Mouse (Mus musculus): ENCODE measurements around the gene Rora. TPM values are rescaled to one million over a fixed set of nuclear protein-coding genes. Genes with fewer than 3 reads are reported as not detected.

The Rora gene
- polyA plus RNA-seq, 1 experiment: 0.85 TPM

GRCm38 (mm10) chr9:69317527-69318115 lies 664.0 kb downstream of the Rora start:
- TF ChIP-seq POLR2A (IDR thresholded peaks at IDR 0.05; ENCODE audit: borderline replicate concordance, control insufficient read depth, low read depth, low read length): no peak
- no peak for TF ChIP-seq CTCF (IDR thresholded peaks at IDR 0.05; ENCODE audit: control insufficient read depth, insufficient read depth, low read length)
- no peaks in the 10 kb centered on the region; the same call in 1 of the 2 replicates for H3K4me1 ChIP-seq (ENCODE audit: control insufficient read depth, insufficient read depth, low read length)
- H3K4me3 ChIP-seq (replicated peaks; ENCODE audit: control insufficient read depth, low read depth, low read length): no peak overlapping the region
- H3K27ac ChIP-seq (ENCODE audit: control insufficient read depth, insufficient read depth, low read depth, low read length, poor library complexity): no peak overlapping the region
- 65% methylated on average over 3 of the region's 3 CpGs for WGBS

DNA sequence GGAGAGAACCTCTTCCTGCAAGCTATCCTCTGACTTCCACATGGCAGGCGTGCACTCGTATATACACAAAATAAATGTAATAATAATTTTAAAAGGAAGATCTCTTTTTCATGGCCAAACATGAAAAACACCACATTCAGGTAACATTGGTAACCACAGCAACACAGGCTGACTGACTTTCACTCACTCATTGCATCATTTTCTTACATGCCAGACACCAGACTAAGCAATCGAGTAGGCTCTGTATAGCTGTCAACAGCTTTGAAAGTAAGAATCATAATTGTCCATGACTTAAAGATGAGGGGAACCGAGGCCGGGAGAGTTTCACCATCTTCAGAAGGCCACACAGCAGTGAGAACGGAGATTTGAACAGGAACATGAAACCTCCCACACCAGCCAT lies 665.8 kb downstream of the Rora start:
- Histone ChIP-seq H3K4me3 (replicated peaks; ENCODE audit: control insufficient read depth, low read depth, low read length) (no peak overlapping the region), H3K27ac (ENCODE audit: control insufficient read depth, insufficient read depth, low read depth, low read length, poor library complexity) (no peak overlapping the region), H3K4me1 (ENCODE audit: control insufficient read depth, insufficient read depth, low read length) (no peaks in the 10 kb centered on the region; the same call in 1 of the 2 replicates)
- 44% methylated on average over 6 of the region's 6 CpGs for WGBS
- TF ChIP-seq POLR2A (IDR thresholded peaks at IDR 0.05; ENCODE audit: borderline replicate concordance, control insufficient read depth, low read depth, low read length): no peak
- no peak for TF ChIP-seq CTCF (IDR thresholded peaks at IDR 0.05; ENCODE audit: control insufficient read depth, insufficient read depth, low read length)

DNA sequence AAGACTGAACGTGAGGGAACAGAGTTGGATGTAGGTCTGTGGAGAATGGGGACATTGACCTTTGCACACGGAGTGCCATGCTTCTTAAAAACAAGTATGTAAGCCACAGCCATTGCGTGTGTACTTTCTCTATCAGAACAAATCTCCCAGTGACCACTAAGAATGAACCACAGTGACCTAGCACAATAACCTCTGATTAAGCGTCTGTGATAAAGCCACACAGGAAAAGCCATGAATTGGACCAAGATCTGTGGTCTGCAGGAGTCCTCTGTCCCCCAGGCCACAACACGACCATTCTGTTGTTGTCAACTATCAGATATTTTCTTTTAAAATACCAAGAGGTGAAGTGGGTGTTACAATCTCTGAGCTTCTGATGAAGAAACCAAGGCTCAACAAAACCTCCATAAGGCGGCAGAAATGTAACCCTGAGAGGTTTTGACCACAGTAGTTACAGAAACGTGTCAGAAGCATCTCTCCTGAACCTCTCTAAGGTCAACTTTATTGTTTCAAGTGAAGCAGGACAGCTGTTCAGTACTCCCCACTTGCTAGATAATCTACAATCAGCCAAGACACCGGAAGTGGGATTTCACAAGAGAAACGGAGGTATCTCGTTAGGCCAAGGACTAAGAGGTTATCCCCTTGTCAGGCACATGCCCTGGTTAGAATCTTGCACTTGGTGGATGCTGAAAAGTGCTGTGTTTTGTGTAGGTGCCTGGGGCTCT lies 666.5 kb downstream of the Rora start:
- WGBS: 9% methylated on average over 10 of the region's 10 CpGs
- Histone ChIP-seq H3K27ac (ENCODE audit: control insufficient read depth, insufficient read depth, low read depth, low read length, poor library complexity) (no peak overlapping the region), H3K4me3 (replicated peaks; ENCODE audit: control insufficient read depth, low read depth, low read length) (no peak overlapping the region)

DNA sequence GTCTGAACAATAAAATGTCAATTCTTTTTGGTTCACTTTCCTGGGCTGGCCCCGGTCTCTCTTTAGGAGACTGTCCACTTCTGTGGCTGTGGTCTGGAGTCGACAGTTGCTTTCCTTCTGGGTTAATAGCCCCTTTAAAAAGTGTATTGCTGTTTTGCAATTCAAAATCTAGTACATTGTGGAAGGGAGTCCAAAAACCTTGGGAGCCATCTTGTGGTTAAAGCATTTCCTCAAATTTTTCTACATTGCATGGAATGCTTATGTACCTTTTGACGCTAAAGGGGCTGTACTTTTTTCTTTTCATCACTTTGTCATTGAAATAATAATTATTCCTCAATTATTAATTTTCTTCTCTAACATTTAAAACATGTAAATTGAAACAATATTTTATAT lies 667.0 kb downstream of the Rora start:
- 18% methylated on average over 3 of the region's 3 CpGs for WGBS
- Histone ChIP-seq H3K27ac (ENCODE audit: control insufficient read depth, insufficient read depth, low read depth, low read length, poor library complexity) (no peak overlapping the region), H3K4me1 (ENCODE audit: control insufficient read depth, insufficient read depth, low read length) (no peaks in the 10 kb centered on the region; the same call in 1 of the 2 replicates), H3K4me3 (replicated peaks; ENCODE audit: control insufficient read depth, low read depth, low read length) (no peak overlapping the region)
- TF ChIP-seq CTCF (IDR thresholded peaks at IDR 0.05; ENCODE audit: control insufficient read depth, insufficient read depth, low read length) (no peak), POLR2A (IDR thresholded peaks at IDR 0.05; ENCODE audit: borderline replicate concordance, control insufficient read depth, low read depth, low read length) (no peak)

More for the DNA sequence above, 666.5 kb downstream of the Rora start:
- no peak for TF ChIP-seq POLR2A (IDR thresholded peaks at IDR 0.05; ENCODE audit: borderline replicate concordance, control insufficient read depth, low read depth, low read length)
- TF ChIP-seq CTCF (IDR thresholded peaks at IDR 0.05; ENCODE audit: control insufficient read depth, insufficient read depth, low read length): no peak
- no peaks in the 10 kb centered on the region; the same call in 1 of the 2 replicates for H3K4me1 ChIP-seq (ENCODE audit: control insufficient read depth, insufficient read depth, low read length)

- no peaks in the 10 kb centered on the region; the same call in 1 of the 2 replicates for H3K4me1 ChIP-seq (ENCODE audit: control insufficient read depth, insufficient read depth, low read length)
- TF ChIP-seq POLR2A (IDR thresholded peaks at IDR 0.05; ENCODE audit: borderline replicate concordance, control insufficient read depth, low read depth, low read length) (no peak), CTCF (IDR thresholded peaks at IDR 0.05; ENCODE audit: control insufficient read depth, insufficient read depth, low read length) (no peak)
- no peak overlapping the region for H3K27ac ChIP-seq (ENCODE audit: control insufficient read depth, insufficient read depth, low read depth, low read length, poor library complexity)
- WGBS: 76% methylated on average over 1 of the region's 1 CpGs
- H3K4me3 ChIP-seq (replicated peaks; ENCODE audit: control insufficient read depth, low read depth, low read length): no peak overlapping the region
These were observed 668.4 kb downstream of the Rora start for GRCm38 (mm10) chr9:69321956-69322355.

DNA sequence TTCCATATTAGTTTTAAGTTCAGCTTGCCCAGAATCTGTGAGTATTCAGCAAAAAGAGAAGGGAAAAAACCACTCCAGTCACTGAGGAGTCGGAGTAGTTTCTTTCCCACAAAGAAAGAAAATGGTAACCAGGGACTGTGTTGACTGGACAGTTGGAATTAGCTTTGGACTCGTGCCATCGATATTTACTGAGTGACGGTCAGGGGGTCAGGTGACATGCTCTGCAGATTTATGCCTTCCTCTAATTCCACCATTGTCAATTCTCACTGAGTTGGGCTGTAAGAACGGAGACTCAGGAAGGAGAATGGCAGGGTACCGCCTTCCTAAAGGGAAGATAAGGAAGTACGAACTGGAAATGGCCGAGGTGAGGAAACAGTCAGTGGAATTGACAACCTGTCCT lies 670.2 kb downstream of the Rora start:
- 65% methylated on average over 8 of the region's 8 CpGs for WGBS
- H3K4me1 ChIP-seq (ENCODE audit: control insufficient read depth, insufficient read depth, low read length): no peaks in the 10 kb centered on the region; the same call in 1 of the 2 replicates
- TF ChIP-seq CTCF (IDR thresholded peaks at IDR 0.05; ENCODE audit: control insufficient read depth, insufficient read depth, low read length): no peak
- no peak for TF ChIP-seq POLR2A (IDR thresholded peaks at IDR 0.05; ENCODE audit: borderline replicate concordance, control insufficient read depth, low read depth, low read length)
- no peak overlapping the region for H3K27ac ChIP-seq (ENCODE audit: control insufficient read depth, insufficient read depth, low read depth, low read length, poor library complexity)
- H3K4me3 ChIP-seq (replicated peaks; ENCODE audit: control insufficient read depth, low read depth, low read length): no peak overlapping the region

- no peak overlapping the region for H3K4me3 ChIP-seq (replicated peaks; ENCODE audit: control insufficient read depth, low read depth, low read length)
- WGBS: 83% methylated on average over 9 of the region's 9 CpGs
- H3K4me1 ChIP-seq (ENCODE audit: control insufficient read depth, insufficient read depth, low read length): no peaks in the 10 kb centered on the region; the same call in 1 of the 2 replicates
- H3K27ac ChIP-seq (ENCODE audit: control insufficient read depth, insufficient read depth, low read depth, low read length, poor library complexity): no peak overlapping the region
- TF ChIP-seq POLR2A (IDR thresholded peaks at IDR 0.05; ENCODE audit: borderline replicate concordance, control insufficient read depth, low read depth, low read length) (no peak), CTCF (IDR thresholded peaks at IDR 0.05; ENCODE audit: control insufficient read depth, insufficient read depth, low read length) (no peak)
These were observed 673.5 kb downstream of the Rora start for GRCm38 (mm10) chr9:69327077-69327476.

GRCm38 (mm10) chr9:69327591-69327990 lies 674.0 kb downstream of the Rora start:
- H3K4me3 ChIP-seq (replicated peaks; ENCODE audit: control insufficient read depth, low read depth, low read length): no peak overlapping the region
- 78% methylated on average over 7 of the region's 7 CpGs for WGBS
- no peak for TF ChIP-seq POLR2A (IDR thresholded peaks at IDR 0.05; ENCODE audit: borderline replicate concordance, control insufficient read depth, low read depth, low read length)
- TF ChIP-seq CTCF (IDR thresholded peaks at IDR 0.05; ENCODE audit: control insufficient read depth, insufficient read depth, low read length): no peak

More at GRCm38 (mm10) chr9:69327591-69327990, 674.0 kb downstream of the Rora start:
- no peaks in the 10 kb centered on the region; the same call in 1 of the 2 replicates for H3K4me1 ChIP-seq (ENCODE audit: control insufficient read depth, insufficient read depth, low read length)
- no peak overlapping the region for H3K27ac ChIP-seq (ENCODE audit: control insufficient read depth, insufficient read depth, low read depth, low read length, poor library complexity)
